Mouse (Mus musculus): Measurements from ENCODE around the gene Hspa8.

GRCm38 (mm10) chr9:40839662-40840061 lies 38.9 kb downstream of the Hspa8 start:
- no peak for TF ChIP-seq EP300 (IDR thresholded peaks at IDR 0.05; ENCODE audit: low read depth)
- no peak for TF ChIP-seq CTCF (IDR thresholded peaks at IDR 0.05; ENCODE audit: low read depth)
